Mouse (Mus musculus): Measurements from ENCODE around the gene Klc2. TPM values are rescaled to one million over a fixed set of nuclear protein-coding genes. Genes with fewer than 3 reads are reported as not detected.

The Klc2 gene
- total RNA-seq, 2 experiments from 2014 or later: 230 to 231 TPM

Other genes with a start within 250 kb of the Klc2 start
- under 1 TPM; 0.89 to 0.96 TPM for gene Actn3, start 240.7 kb downstream of the Klc2 start, total RNA-seq (2021)
- gene Zdhhc24, start 239.9 kb downstream of the Klc2 start, total RNA-seq (2021): 10 to 100 TPM; 22.4 to 24.3 TPM
- gene Bbs1, start 211.9 kb downstream of the Klc2 start, total RNA-seq (2021): 10 to 100 TPM; 36.8 to 40.0 TPM
- 10 to 100 TPM; 37.2 to 39.0 TPM for gene Dpp3, start 190.3 kb downstream of the Klc2 start, total RNA-seq (2021)
- gene Peli3, start 175.4 kb downstream of the Klc2 start, total RNA-seq (2021): 10 to 100 TPM; 26.2 to 31.3 TPM
- gene Mrpl11, start 156.4 kb downstream of the Klc2 start, total RNA-seq (2021): 10 to 100 TPM; 60.7 to 62.1 TPM
- 10 to 100 TPM; 12.4 to 15.1 TPM for gene Npas4, start 128.2 kb downstream of the Klc2 start, total RNA-seq (2021)
- gene Slc29a2, start 94.7 kb downstream of the Klc2 start, total RNA-seq (2021): 10 to 100 TPM; 16.0 to 17.5 TPM
- 100 to 1,000 TPM; 114 to 120 TPM for gene B4gat1, start 79.7 kb downstream of the Klc2 start, total RNA-seq (2021)
- 1 to 10 TPM; 6.2 to 6.7 TPM for gene AC124502.3, start 79.7 kb downstream of the Klc2 start, total RNA-seq (2021)
- gene Brms1, start 77.2 kb downstream of the Klc2 start, total RNA-seq (2021): 10 to 100 TPM; 22.4 to 23.2 TPM
- gene Rin1, start 68.1 kb downstream of the Klc2 start, total RNA-seq (2021): 100 to 1,000 TPM; 106 to 107 TPM
- gene Cd248, start 50.5 kb downstream of the Klc2 start, total RNA-seq (2021): 1 to 10 TPM; 1.7 to 1.8 TPM
- 100 to 1,000 TPM; 124 to 128 TPM for gene Tmem151a, start 33.0 kb downstream of the Klc2 start, total RNA-seq (2021)
- 10 to 100 TPM; 21.6 to 24.0 TPM for gene Yif1a, start 30.0 kb downstream of the Klc2 start, total RNA-seq (2021)
- 100 to 1,000 TPM; 595 to 617 TPM for gene Cnih2, start 20.0 kb downstream of the Klc2 start, total RNA-seq (2021)
- 100 to 1,000 TPM; 160 to 170 TPM for gene Rab1b, start 11.5 kb downstream of the Klc2 start, total RNA-seq (2021)
- 10 to 100 TPM; 52.1 to 52.5 TPM for gene Pacs1, start 154.6 kb upstream of the Klc2 start, total RNA-seq (2021)
- gene Sf3b2, start 176.9 kb upstream of the Klc2 start, total RNA-seq (2021): 100 to 1,000 TPM; 215 to 219 TPM
- gene Gal3st3, start 179.8 kb upstream of the Klc2 start, total RNA-seq (2021): 100 to 1,000 TPM; 102 to 107 TPM
- gene Catsper1, start 217.2 kb upstream of the Klc2 start, total RNA-seq (2021): not detected
- gene Cst6, start 231.0 kb upstream of the Klc2 start, total RNA-seq (2021): 10 to 100 TPM in 1 of 2 experiments, 1 to 10 TPM in 1; 8.6 to 10.4 TPM
- 10 to 100 TPM; 20.2 to 22.0 TPM for gene Eif1ad, start 248.2 kb upstream of the Klc2 start, total RNA-seq (2021)
- gene Banf1, start 248.6 kb upstream of the Klc2 start, total RNA-seq (2021): 10 to 100 TPM; 80.7 to 87.6 TPM